Mouse (Mus musculus) embryonic facial prominence, embryonic 12.5 days (tissue): ENCODE results near the gene Gm13285. TPM values are rescaled to one million over a fixed set of nuclear protein-coding genes. Genes with fewer than 3 reads are reported as not detected.
"Not testable (repeated sequence)": the region's sequence is repeated elsewhere in the genome, so short reads cannot be mapped to it uniquely, and the experiment has no call there.

Experiments used
- ATAC-seq: fragments of 200-750 bp; cut with Nextera tagmentation; 2 replicates; pipeline ENCODE4 v1.8.0; 2017; ENCODE audit not compliant: insufficient number of reproducible peaks, insufficient read depth, low FRiP score, low TSS enrichment
- H3K27ac ChIP-seq: fragments of 300-500 bp; sonication (generic); 2 replicates; pipeline ENCODE4 v1.5.1; 2016; ENCODE audit warnings: mild to moderate bottlenecking
- H3K27me3 ChIP-seq: fragments of 300-500 bp; sonication (generic); 2 replicates; pipeline ENCODE4 v1.6.1; 2016; ENCODE audit warnings: mild to moderate bottlenecking, moderate library complexity
- H3K36me3 ChIP-seq: fragments of 300-500 bp; sonication (generic); 2 replicates; pipeline ENCODE4 v1.6.1; 2016; ENCODE audit warnings: mild to moderate bottlenecking
- H3K4me1 ChIP-seq: fragments of 300-500 bp; sonication (generic); 2 replicates; pipeline ENCODE4 v1.6.1; 2016
- H3K4me2 ChIP-seq: fragments of 300-500 bp; sonication (generic); replicated peaks from 2 replicates; pipeline ENCODE4 v1.6.1; 2016; ENCODE audit warnings: mild to moderate bottlenecking, moderate library complexity
- H3K4me3 ChIP-seq: fragments of 300-500 bp; sonication (generic); 2 replicates; pipeline ENCODE4 v1.5.1; 2016; ENCODE audit warnings: mild to moderate bottlenecking
- H3K9ac ChIP-seq: fragments of 300-500 bp; sonication (generic); 2 replicates; pipeline ENCODE4 v1.6.1; 2016; ENCODE audit warnings: mild to moderate bottlenecking, moderate library complexity
- H3K9me3 ChIP-seq: fragments of 300-500 bp; sonication (generic); 2 replicates; pipeline ENCODE4 v1.6.1; 2016; ENCODE audit warnings: mild to moderate bottlenecking, moderate library complexity
- WGBS: fragments of 180-500 bp; shearing (Covaris S2); methylation state at CpG from one replicate; pipeline ENCODE4 v1.1.7; 2016; 5-methylcytosine and 5-hydroxymethylcytosine counted together
- polyA plus RNA-seq: library from polyadenylated mRNA; unstranded; fragments of >200 nt; fragmentation: Nextera tagmentation; extraction: Ambion mirVana; gene quantifications from 2 replicates; pipeline ENCODE4 v1.2.1, GENCODE M21; 2016

The Gm13285 gene
- polyA plus RNA-seq, 1 experiment from 2014 or later: 1.5 TPM

- not testable (repeated sequence) for H3K27ac ChIP-seq, ATAC-seq, H3K9ac ChIP-seq, H3K27me3 ChIP-seq, H3K4me1 ChIP-seq, H3K4me2 ChIP-seq, H3K36me3 ChIP-seq, H3K4me3 ChIP-seq, H3K9me3 ChIP-seq
- no CpG with 5 or more reads among the region's 32 CpGs for WGBS
Measured at GRCm38 (mm10) chr4:88773534-88773933, 25.9 kb upstream of the Gm13285 start, which contains the start of gene Gm13290. Gene Gm13290 (plus strand): TSS chr4:88773834.

DNA sequence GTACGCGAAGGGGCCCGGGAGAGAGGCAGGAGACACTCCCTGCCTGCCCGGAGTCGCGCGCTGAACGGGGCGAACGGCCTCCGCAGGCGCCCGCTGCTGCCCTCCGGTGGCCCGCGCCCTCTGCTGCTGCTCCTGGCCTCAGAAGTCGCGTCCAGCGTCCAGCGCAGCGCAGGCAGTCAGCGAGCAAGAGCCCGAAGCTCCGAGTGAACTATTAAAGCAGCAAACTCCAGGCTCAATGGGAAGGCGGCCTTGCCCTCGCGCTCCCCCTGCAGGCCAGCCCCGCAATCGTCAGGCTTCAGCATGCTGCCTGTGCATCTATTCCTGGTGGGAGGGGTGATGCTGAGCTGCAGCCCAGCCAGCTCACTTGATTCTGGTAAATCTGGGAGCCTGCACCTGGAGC, 22.8 kb upstream of the Gm13285 start, which contains the start of gene Gm13289:
Gene Gm13289, plus strand, starts transcription at position 301 of the 400 bp plus-strand sequence.
- H3K4me2 ChIP-seq, ATAC-seq, H3K27me3 ChIP-seq, H3K4me1 ChIP-seq, H3K4me3 ChIP-seq, H3K27ac ChIP-seq, H3K9me3 ChIP-seq, H3K36me3 ChIP-seq, H3K9ac ChIP-seq: not testable (repeated sequence)
- WGBS: no CpG with 5 or more reads among the region's 29 CpGs

DNA sequence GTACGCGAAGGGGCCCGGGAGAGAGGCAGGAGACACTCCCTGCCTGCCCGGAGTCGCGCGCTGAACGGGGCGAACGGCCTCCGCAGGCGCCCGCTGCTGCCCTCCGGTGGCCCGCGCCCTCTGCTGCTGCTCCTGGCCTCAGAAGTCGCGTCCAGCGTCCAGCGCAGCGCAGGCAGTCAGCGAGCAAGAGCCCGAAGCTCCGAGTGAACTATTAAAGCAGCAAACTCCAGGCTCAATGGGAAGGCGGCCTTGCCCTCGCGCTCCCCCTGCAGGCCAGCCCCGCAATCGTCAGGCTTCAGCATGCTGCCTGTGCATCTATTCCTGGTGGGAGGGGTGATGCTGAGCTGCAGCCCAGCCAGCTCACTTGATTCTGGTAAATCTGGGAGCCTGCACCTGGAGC, 19.9 kb upstream of the Gm13285 start, which contains the start of gene Gm13272:
Gene Gm13272, plus strand, starts transcription at position 301 of the 400 bp plus-strand sequence.
- not testable (repeated sequence) for H3K9ac ChIP-seq, H3K36me3 ChIP-seq, H3K27me3 ChIP-seq, ATAC-seq, H3K9me3 ChIP-seq, H3K27ac ChIP-seq, H3K4me3 ChIP-seq, H3K4me1 ChIP-seq, H3K4me2 ChIP-seq
- no CpG with 5 or more reads among the region's 29 CpGs for WGBS

DNA sequence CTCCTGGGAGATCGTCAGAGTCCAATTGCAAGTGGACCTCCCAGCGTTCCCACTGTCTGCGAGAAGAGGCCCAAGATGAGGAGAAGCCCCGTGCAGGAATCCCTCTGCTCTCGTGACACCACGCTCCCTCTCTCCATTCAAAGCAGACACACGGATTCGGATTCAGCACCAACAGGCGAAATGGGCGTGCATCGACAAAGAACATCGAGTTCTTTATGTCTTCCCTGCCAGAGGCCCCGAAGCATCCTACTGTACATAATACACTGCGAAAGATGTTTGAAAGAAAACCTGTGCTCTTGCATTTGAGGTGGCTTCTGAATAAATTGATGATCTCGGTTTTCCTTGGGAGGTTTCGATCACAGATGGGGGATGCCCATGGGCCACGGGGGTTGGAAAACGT, 19.1 kb upstream of the Gm13285 start:
- H3K4me3 ChIP-seq, H3K4me2 ChIP-seq, ATAC-seq, H3K9me3 ChIP-seq, H3K9ac ChIP-seq, H3K27ac ChIP-seq, H3K36me3 ChIP-seq, H3K27me3 ChIP-seq, H3K4me1 ChIP-seq: not testable (repeated sequence)
- 41% methylated on average over 16 of the region's 18 CpGs for WGBS

DNA sequence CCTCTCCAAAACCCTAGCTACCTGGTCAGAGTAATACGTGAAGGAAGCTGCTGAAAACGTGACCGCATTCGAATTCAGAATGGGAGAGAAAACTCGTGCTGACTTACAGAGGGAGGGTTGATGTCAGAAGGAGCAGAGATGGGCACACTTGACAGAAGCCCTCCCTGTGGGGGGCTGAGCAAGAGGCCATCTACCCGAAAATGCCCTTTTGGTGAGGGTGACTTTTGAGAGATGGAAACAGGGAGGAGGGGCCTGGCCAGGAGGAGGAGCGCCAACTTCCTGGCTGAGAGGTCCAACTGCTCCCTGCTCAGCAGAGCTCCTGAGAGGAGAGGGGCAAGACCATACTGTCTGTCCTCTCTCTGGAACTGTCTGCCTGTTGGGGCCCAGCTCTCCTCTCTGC, 17.6 kb upstream of the Gm13285 start, which contains the start of gene Ifnz:
Gene Ifnz, plus strand, starts transcription at position 301 of the 400 bp plus-strand sequence.
- ATAC-seq, H3K36me3 ChIP-seq, H3K9me3 ChIP-seq, H3K9ac ChIP-seq, H3K4me1 ChIP-seq, H3K27me3 ChIP-seq, H3K27ac ChIP-seq: not testable (repeated sequence)
- WGBS: 16% methylated on average over 5 of the region's 7 CpGs
- Histone ChIP-seq H3K4me2 (peak within 1 kb of the TSS; percentile 30; the same call in 1 of the 2 replicates), H3K4me3 (0 out of 2 replicates have a peak within 1 kb of the TSS, but pooled peaks have one; percentile 22)

GRCm38 (mm10) chr4:88782335-88782734, 17.1 kb upstream of the Gm13285 start:
- not testable (repeated sequence) for H3K9me3 ChIP-seq, H3K36me3 ChIP-seq, H3K9ac ChIP-seq, H3K27ac ChIP-seq, ATAC-seq, H3K4me1 ChIP-seq, H3K27me3 ChIP-seq
- Histone ChIP-seq H3K4me3 (0 out of 2 replicates have a peak overlapping the region, but pooled peaks have one; percentile 22), H3K4me2 (peak overlapping the region; percentile 30; the same call in 1 of the 2 replicates)
- WGBS: 0% methylated on average over 21 of the region's 31 CpGs

- H3K4me2 ChIP-seq, H3K4me1 ChIP-seq, H3K4me3 ChIP-seq, ATAC-seq, H3K9me3 ChIP-seq, H3K36me3 ChIP-seq, H3K27ac ChIP-seq, H3K27me3 ChIP-seq, H3K9ac ChIP-seq: not testable (repeated sequence)
- no CpG with 5 or more reads among the region's 27 CpGs for WGBS
Measured at GRCm38 (mm10) chr4:88785409-88785808, 14.1 kb upstream of the Gm13285 start, which contains the start of gene Gm13276. Gene Gm13276 (plus strand): TSS chr4:88785709.

DNA sequence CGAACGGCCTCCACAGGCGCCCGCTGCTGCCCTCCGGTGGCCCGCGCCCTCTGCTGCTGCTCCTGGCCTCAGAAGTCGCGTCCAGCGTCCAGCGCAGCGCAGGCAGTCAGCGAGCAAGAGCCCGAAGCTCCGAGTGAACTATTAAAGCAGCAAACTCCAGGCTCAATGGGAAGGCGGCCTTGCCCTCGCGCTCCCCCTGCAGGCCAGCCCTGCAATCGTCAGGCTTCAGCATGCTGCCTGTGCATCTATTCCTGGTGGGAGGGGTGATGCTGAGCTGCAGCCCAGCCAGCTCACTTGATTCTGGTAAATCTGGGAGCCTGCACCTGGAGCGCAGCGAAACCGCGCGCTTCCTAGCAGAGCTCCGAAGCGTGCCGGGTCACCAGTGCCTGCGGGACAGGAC, 11.1 kb upstream of the Gm13285 start, which contains the start of gene Gm13277:
Gene Gm13277, plus strand, starts transcription at position 231 of the 400 bp plus-strand sequence.
- not testable (repeated sequence) for ATAC-seq, H3K4me2 ChIP-seq
- WGBS: 0% methylated on average over 1 of the region's 28 CpGs

GRCm38 (mm10) chr4:88791250-88791649, 8.2 kb upstream of the Gm13285 start, which contains the start of gene Gm13278:
Gene Gm13278 (plus strand): TSS chr4:88791550.
- not testable (repeated sequence) for ATAC-seq, H3K4me2 ChIP-seq, H3K27ac ChIP-seq, H3K4me1 ChIP-seq, H3K36me3 ChIP-seq, H3K4me3 ChIP-seq, H3K27me3 ChIP-seq, H3K9ac ChIP-seq, H3K9me3 ChIP-seq
- no CpG with 5 or more reads among the region's 28 CpGs for WGBS

More for the DNA sequence above, 11.1 kb upstream of the Gm13285 start, which contains the start of gene Gm13277:
- H3K27ac ChIP-seq, H3K27me3 ChIP-seq, H3K4me1 ChIP-seq, H3K9me3 ChIP-seq, H3K36me3 ChIP-seq, H3K4me3 ChIP-seq, H3K9ac ChIP-seq: not testable (repeated sequence)

GRCm38 (mm10) chr4:88793936-88794675, 5.4 kb upstream of the Gm13285 start, which contains the start of gene Gm13275:
Gene Gm13275 (plus strand): TSS chr4:88794487.
- not testable (repeated sequence) for H3K4me1 ChIP-seq, H3K27ac ChIP-seq, H3K4me3 ChIP-seq, H3K36me3 ChIP-seq, H3K27me3 ChIP-seq, H3K9me3 ChIP-seq, ATAC-seq, H3K4me2 ChIP-seq, H3K9ac ChIP-seq
- WGBS: 1% methylated on average over 14 of the region's 52 CpGs

DNA sequence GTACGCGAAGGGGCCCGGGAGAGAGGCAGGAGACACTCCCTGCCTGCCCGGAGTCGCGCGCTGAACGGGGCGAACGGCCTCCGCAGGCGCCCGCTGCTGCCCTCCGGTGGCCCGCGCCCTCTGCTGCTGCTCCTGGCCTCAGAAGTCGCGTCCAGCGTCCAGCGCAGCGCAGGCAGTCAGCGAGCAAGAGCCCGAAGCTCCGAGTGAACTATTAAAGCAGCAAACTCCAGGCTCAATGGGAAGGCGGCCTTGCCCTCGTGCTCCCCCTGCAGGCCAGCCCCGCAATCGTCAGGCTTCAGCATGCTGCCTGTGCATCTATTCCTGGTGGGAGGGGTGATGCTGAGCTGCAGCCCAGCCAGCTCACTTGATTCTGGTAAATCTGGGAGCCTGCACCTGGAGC, 2.4 kb upstream of the Gm13285 start, which contains the start of gene Gm13279:
Gene Gm13279, plus strand, starts transcription at position 301 of the 400 bp plus-strand sequence.
- not testable (repeated sequence) for H3K9ac ChIP-seq, H3K4me3 ChIP-seq, H3K27ac ChIP-seq, ATAC-seq, H3K36me3 ChIP-seq, H3K27me3 ChIP-seq, H3K4me1 ChIP-seq, H3K9me3 ChIP-seq, H3K4me2 ChIP-seq
- no CpG with 5 or more reads among the region's 28 CpGs for WGBS

GRCm38 (mm10) chr4:88802954-88803353, 3.5 kb downstream of the Gm13285 start, which contains the start of gene Gm13287:
Gene Gm13287 (plus strand): TSS chr4:88803254.
- H3K9me3 ChIP-seq, H3K9ac ChIP-seq, H3K4me1 ChIP-seq, ATAC-seq, H3K4me2 ChIP-seq, H3K27ac ChIP-seq, H3K36me3 ChIP-seq, H3K27me3 ChIP-seq, H3K4me3 ChIP-seq: not testable (repeated sequence)
- no CpG with 5 or more reads among the region's 29 CpGs for WGBS
